Mouse (Mus musculus): Measurements from ENCODE around the gene Kif6.
A peak's percentile ranks its signal among the peaks of the same experiment; 100 is the strongest.

Kif6 gene

GRCm38 (mm10) chr17:49614577-49615235, at the start of gene Kif6:
Gene Kif6, plus strand, starts transcription at chr17:49615136.
- peak; percentile 1 for DNase-seq (ENCODE audit: low read depth, low spot score)

GRCm38 (mm10) chr17:49568717-49569116, 46.2 kb upstream of the Kif6 start:
- DNase-seq (ENCODE audit: low read depth, low spot score), result no peak

- no peak for DNase-seq (ENCODE audit: low read depth, low spot score)
Observed at GRCm38 (mm10) chr17:49577321-49577720, 37.6 kb upstream of the Kif6 start.

GRCm38 (mm10) chr17:49582471-49582870, 32.5 kb upstream of the Kif6 start:
- no peak for DNase-seq (ENCODE audit: low read depth, low spot score)

GRCm38 (mm10) chr17:49590051-49590450, 24.9 kb upstream of the Kif6 start:
- no peak for DNase-seq (ENCODE audit: low read depth, low spot score)

GRCm38 (mm10) chr17:49605397-49605796, 9.5 kb upstream of the Kif6 start:
- DNase-seq (ENCODE audit: low read depth, low spot score), result no peak

GRCm38 (mm10) chr17:49607351-49608027, 7.4 kb upstream of the Kif6 start:
- no peak for DNase-seq (ENCODE audit: low read depth, low spot score)

GRCm38 (mm10) chr17:49610296-49610695, 4.6 kb upstream of the Kif6 start:
- no peak for DNase-seq (ENCODE audit: low read depth, low spot score)

GRCm38 (mm10) chr17:49615241-49615651, 310 bp downstream of the Kif6 start:
- DNase-seq (ENCODE audit: low read depth, low spot score), result no peak

GRCm38 (mm10) chr17:49624572-49624971, 9.6 kb downstream of the Kif6 start:
- DNase-seq (ENCODE audit: low read depth, low spot score), result no peak

GRCm38 (mm10) chr17:49627011-49627794, 12.3 kb downstream of the Kif6 start:
- no peak for DNase-seq (ENCODE audit: low read depth, low spot score)

GRCm38 (mm10) chr17:49628875-49629274, 13.9 kb downstream of the Kif6 start:
- DNase-seq (ENCODE audit: low read depth, low spot score), result no peak

- DNase-seq (ENCODE audit: low read depth, low spot score), result no peak
Observed at GRCm38 (mm10) chr17:49633041-49633440, 18.1 kb downstream of the Kif6 start.

GRCm38 (mm10) chr17:49641903-49642302, 27.0 kb downstream of the Kif6 start:
- no peak for DNase-seq (ENCODE audit: low read depth, low spot score)

- no peak for DNase-seq (ENCODE audit: low read depth, low spot score)
Observed at GRCm38 (mm10) chr17:49642336-49642735, 27.4 kb downstream of the Kif6 start.

GRCm38 (mm10) chr17:49642889-49643490, 28.1 kb downstream of the Kif6 start:
- DNase-seq (ENCODE audit: low read depth, low spot score), result no peak

- DNase-seq (ENCODE audit: low read depth, low spot score), result no peak
Observed at GRCm38 (mm10) chr17:49646267-49646666, 31.3 kb downstream of the Kif6 start.

GRCm38 (mm10) chr17:49648970-49649369, 34.0 kb downstream of the Kif6 start:
- DNase-seq (ENCODE audit: low read depth, low spot score), result no peak

- DNase-seq (ENCODE audit: low read depth, low spot score), result no peak
Observed at GRCm38 (mm10) chr17:49649394-49649793, 34.5 kb downstream of the Kif6 start.

- DNase-seq (ENCODE audit: low read depth, low spot score), result no peak
Observed at GRCm38 (mm10) chr17:49650366-49650765, 35.4 kb downstream of the Kif6 start.

GRCm38 (mm10) chr17:49652357-49652756, 37.4 kb downstream of the Kif6 start:
- DNase-seq (ENCODE audit: low read depth, low spot score), result no peak

- DNase-seq (ENCODE audit: low read depth, low spot score), result no peak
Observed at GRCm38 (mm10) chr17:49652800-49653199, 37.9 kb downstream of the Kif6 start.

All from CD4-positive, CD25-positive, alpha-beta regulatory T cell, adult 2 months (primary cell).